Mouse (Mus musculus): ENCODE measurements at regions not wholly inside any gene's neighbourhood (a gene's known extent, or its start where the extent isn't known, plus 50 kb on each side); places are given as distances from the start of the nearest gene placed in this dataset.

GRCm38 (mm10) chr11:7530482-7531148 is 316.9 kb upstream of the Igfbp3 start:
- TF ChIP-seq CTCF (conservative IDR thresholded peaks at IDR 0.05; ENCODE audit: low read length), result no peak
- no peak for TF ChIP-seq POU5F1 (IDR thresholded peaks at IDR 0.05; ENCODE audit: borderline replicate concordance, low read length)
- no peak for TF ChIP-seq NANOG (IDR thresholded peaks at IDR 0.05; ENCODE audit: borderline replicate concordance, low read length)
